ENCODE assay signal across 9 mouse cellular contexts in genomic region chr15:102178279-102178678, GRCm38 (mm10). TPM values are rescaled to one million over a fixed set of nuclear protein-coding genes. Genes with fewer than 3 reads are reported as not detected.
DNase-seq lines count a peak whose midpoint lies in the region; ATAC-seq lines count a peak whose summit lies in the region.
"Had no signal": no experiment of that assay in that cellular context is flagged by ENCODE, and none has a peak within 500 bp of the region (broad histone marks: within the 10 kb centered on the region; RNA-seq: fewer than 3 reads in every experiment).

No protein-coding gene starts in this region.

- peak; percentile 79 for DNase-seq in CD4-positive helper T cell, adult 2 months (ENCODE audit: low read depth, low spot score)
- DNase-seq in NIH3T3 (ENCODE audit: low read depth), result peak; percentile 84
- peak; percentile 91 to 94 for DNase-seq in cerebellum, postnatal 10 days
- DNase-seq in layer of hippocampus, adult 18-20 months (ENCODE audit: low spot score in 2 of 2), result peak; percentile 58 to 89
- DNase-seq in right cerebral cortex, postnatal 25 days, result peak; percentile 57
- peak; percentile 80 to 82 for DNase-seq in urinary bladder, postnatal 36 days (ENCODE audit: low spot score in 2 of 2)

- H3K27me3 ChIP-seq in lung, embryonic 16.5 days (ENCODE audit: control insufficient read depth, insufficient read depth, low read depth, low read length), result no peaks in the 10 kb centered on the region
- H3K27me3 ChIP-seq: heart, embryonic 15.5 days had no signal

- no peak overlapping the region for H3K4me3 ChIP-seq in lung, embryonic 16.5 days (ENCODE audit: low read length)
- H3K4me3 ChIP-seq: heart, embryonic 15.5 days had no signal

- no peak overlapping the region for H3K27ac ChIP-seq in lung, embryonic 16.5 days (ENCODE audit: low read length)
- H3K27ac ChIP-seq: heart, embryonic 15.5 days had no signal

- peak; percentile 78 for ATAC-seq in granulocyte monocyte progenitor cell, adult 5-6 weeks (replicated peaks; ENCODE audit: poor library complexity, severe bottlenecking)
- ATAC-seq in lung, embryonic 16.5 days (ENCODE audit: low read depth), result peak; percentile 44; the same call in 1 of the 2 replicates

- 17% methylated on average over 6 of the region's 6 CpGs for whole genome bisulfite sequencing in lung, embryonic 16.5 days

- no peak overlapping the region for H3K9ac ChIP-seq in lung, embryonic 16.5 days (ENCODE audit: low read length)
- H3K9ac ChIP-seq: heart, embryonic 15.5 days had no signal

- H3K4me1 ChIP-seq in lung, embryonic 16.5 days (replicated peaks; ENCODE audit: control insufficient read depth, insufficient read depth, low read length), result no peaks in the 10 kb centered on the region
- H3K4me1 ChIP-seq: heart, embryonic 15.5 days had no signal

- H3K36me3 ChIP-seq in lung, embryonic 16.5 days (ENCODE audit: control insufficient read depth, insufficient read depth, low read length), result peaks cover 5% of the 10 kb centered on the region

- H3K9me3 ChIP-seq in lung, embryonic 16.5 days (ENCODE audit: control insufficient read depth, low read length), result no peaks in the 10 kb centered on the region

- H3K4me2 ChIP-seq in lung, embryonic 16.5 days (ENCODE audit: low read depth, low read length), result no peak overlapping the region
- H3K4me2 ChIP-seq: heart, embryonic 15.5 days had no signal

RNA-seq across cellular contexts. Expression of gene Zfp740, which starts 24.8 kb away (rescaled TPM):
- 48.7 and 68.9 TPM in 2 replicates for total RNA-seq in granulocyte monocyte progenitor cell, adult 5-6 weeks (2014; fragmentation: Nextera tagmentation)
- total RNA-seq in granulocyte monocyte progenitor cell, adult 5-6 weeks (2017), result 23.8 and 27.8 TPM in 2 replicates
- 10 to 100 TPM; 66.1 to 71.8 TPM for total RNA-seq in layer of hippocampus, adult 18-20 months (2021)
- 64.0 and 67.0 TPM in 2 replicates for polyA plus RNA-seq in lung, embryonic 16.5 days (2015; fragmentation: Nextera tagmentation; extraction: Ambion mirVana)

RNA-seq across cellular contexts. Expression of gene Csad, which starts 26.2 kb away (rescaled TPM):
- 17.0 and 18.1 TPM in 2 replicates for total RNA-seq in granulocyte monocyte progenitor cell, adult 5-6 weeks (2014; fragmentation: Nextera tagmentation)
- total RNA-seq in granulocyte monocyte progenitor cell, adult 5-6 weeks (2017), result 7.5 and 23.4 TPM in 2 replicates
- 10 to 100 TPM; 33.3 to 37.4 TPM for total RNA-seq in layer of hippocampus, adult 18-20 months (2021)
- polyA plus RNA-seq in lung, embryonic 16.5 days (2015; fragmentation: Nextera tagmentation; extraction: Ambion mirVana), result 69.5 and 70.6 TPM in 2 replicates

RNA-seq across cellular contexts. Expression of gene Soat2, which starts 28.0 kb away (rescaled TPM):
- 0.85 and 0.97 TPM in 2 replicates for total RNA-seq in granulocyte monocyte progenitor cell, adult 5-6 weeks (2014; fragmentation: Nextera tagmentation)
- 0.15 and 0.56 TPM in 2 replicates for total RNA-seq in granulocyte monocyte progenitor cell, adult 5-6 weeks (2017)
- under 1 TPM in 1 of 2 experiments, not detected in 1; 0.15 TPM for total RNA-seq in layer of hippocampus, adult 18-20 months (2021)
- polyA plus RNA-seq in lung, embryonic 16.5 days (2015; fragmentation: Nextera tagmentation; extraction: Ambion mirVana), result 0.30 and 0.50 TPM in 2 replicates

RNA-seq across cellular contexts. Expression of gene Igfbp6, which starts 34.1 kb away (rescaled TPM):
- total RNA-seq in granulocyte monocyte progenitor cell, adult 5-6 weeks (2014; fragmentation: Nextera tagmentation), result not detected in 2 replicates
- total RNA-seq in granulocyte monocyte progenitor cell, adult 5-6 weeks (2017), result not detected in 2 replicates
- total RNA-seq in layer of hippocampus, adult 18-20 months (2021), result 10 to 100 TPM; 11.7 to 12.9 TPM
- polyA plus RNA-seq in lung, embryonic 16.5 days (2015; fragmentation: Nextera tagmentation; extraction: Ambion mirVana), result 25.8 and 34.5 TPM in 2 replicates

RNA-seq across cellular contexts. Expression of gene Spryd3, which starts 42.2 kb away (rescaled TPM):
- total RNA-seq in granulocyte monocyte progenitor cell, adult 5-6 weeks (2014; fragmentation: Nextera tagmentation), result 10.9 and 12.6 TPM in 2 replicates
- 13.2 and 24.2 TPM in 2 replicates for total RNA-seq in granulocyte monocyte progenitor cell, adult 5-6 weeks (2017)
- 100 to 1,000 TPM; 156 to 165 TPM for total RNA-seq in layer of hippocampus, adult 18-20 months (2021)
- polyA plus RNA-seq in lung, embryonic 16.5 days (2015; fragmentation: Nextera tagmentation; extraction: Ambion mirVana), result 21.2 and 22.7 TPM in 2 replicates
